Mouse (Mus musculus) midbrain, embryonic 16.5 days (tissue): Measurements from ENCODE around the gene Helt. TPM values are rescaled to one million over a fixed set of nuclear protein-coding genes. Genes with fewer than 3 reads are reported as not detected.

Experiments used
- ATAC-seq: fragments of 200-750 bp; cut with Nextera tagmentation; 2 replicates; pipeline ENCODE4 v1.8.0; 2017; ENCODE audit warnings: moderate TSS enrichment
- H3K27ac ChIP-seq: fragments of 300-500 bp; sonication (generic); 2 replicates; pipeline ENCODE4 v1.5.1; 2014; ENCODE audit warnings: mild to moderate bottlenecking, low read length, mixed read lengths
- H3K27me3 ChIP-seq: fragments of 300-500 bp; sonication (generic); 2 replicates; pipeline ENCODE4 v1.6.1; 2014; ENCODE audit warnings: low read depth, low read length, mixed read lengths; ENCODE audit not compliant: control insufficient read depth, insufficient read depth
- H3K36me3 ChIP-seq: fragments of 300-500 bp; sonication (generic); 2 replicates; pipeline ENCODE4 v1.6.1; 2014; ENCODE audit warnings: mild to moderate bottlenecking, low read length, moderate library complexity, mixed read lengths; ENCODE audit not compliant: control insufficient read depth, insufficient read depth
- H3K4me1 ChIP-seq: fragments of 300-500 bp; sonication (generic); 2 replicates; pipeline ENCODE4 v1.6.1; 2014; ENCODE audit warnings: mild to moderate bottlenecking, low read length, mixed read lengths; ENCODE audit not compliant: control insufficient read depth, insufficient read depth
- H3K4me2 ChIP-seq: fragments of 300-500 bp; sonication (generic); 2 replicates; pipeline ENCODE4 v1.6.1; 2014; ENCODE audit warnings: mild to moderate bottlenecking, low read length, mixed read lengths
- H3K4me3 ChIP-seq: fragments of 300-500 bp; sonication (generic); 2 replicates; pipeline ENCODE4 v1.5.1; 2014; ENCODE audit warnings: low read depth, mild to moderate bottlenecking, low read length, moderate library complexity, mixed read lengths
- H3K9ac ChIP-seq: fragments of 300-500 bp; sonication (generic); 2 replicates; pipeline ENCODE4 v1.6.1; 2014; ENCODE audit warnings: low read depth, low read length, mixed read lengths
- H3K9me3 ChIP-seq: fragments of 300-500 bp; sonication (generic); replicated peaks from 2 replicates; pipeline ENCODE4 v1.6.1; 2014; ENCODE audit warnings: mild to moderate bottlenecking, low read length, mixed read lengths; ENCODE audit not compliant: control insufficient read depth, poor library complexity, severe bottlenecking
- WGBS: fragments of 180-500 bp; shearing (Covaris S2); extraction: QIAGEN DNeasy Blood & Tissue Kit; methylation state at CpG from one replicate; pipeline ENCODE4 v1.1.7; 2014; 5-methylcytosine and 5-hydroxymethylcytosine counted together
- polyA plus RNA-seq: library from polyadenylated mRNA; unstranded; fragments of >200 nt; fragmentation: Nextera tagmentation; extraction: Ambion mirVana; gene quantifications from 2 replicates; pipeline ENCODE4 v1.2.1, GENCODE M21; 2015

The Helt gene
- polyA plus RNA-seq, 1 experiment from 2014 or later: 2.8 TPM

GRCm38 (mm10) chr8:46327284-46327683 is 32.8 kb upstream of the Helt start:
- Histone ChIP-seq H3K9ac (no peak overlapping the region), H3K4me3 (no peak overlapping the region), H3K27me3 (no peaks in the 10 kb centered on the region), H3K9me3 (no peaks in the 10 kb centered on the region), H3K4me1 (no peaks in the 10 kb centered on the region), H3K27ac (no peak overlapping the region), H3K4me2 (no peak overlapping the region), H3K36me3 (no peaks in the 10 kb centered on the region)
- ATAC-seq: no peak
- 87% methylated on average over 7 of the region's 7 CpGs for WGBS

- Histone ChIP-seq H3K36me3 (no peaks in the 10 kb centered on the region), H3K27me3 (no peaks in the 10 kb centered on the region), H3K9me3 (no peaks in the 10 kb centered on the region), H3K9ac (no peak overlapping the region), H3K27ac (no peak overlapping the region), H3K4me2 (no peak overlapping the region), H3K4me3 (no peak overlapping the region), H3K4me1 (no peaks in the 10 kb centered on the region)
- 67% methylated on average over 5 of the region's 5 CpGs for WGBS
- ATAC-seq: no peak
These were observed 32.2 kb upstream of the Helt start for GRCm38 (mm10) chr8:46326715-46327114.

GRCm38 (mm10) chr8:46324676-46325075 is 30.2 kb upstream of the Helt start:
- Histone ChIP-seq H3K4me3 (no peak overlapping the region), H3K9ac (no peak overlapping the region), H3K27ac (no peak overlapping the region), H3K9me3 (no peaks in the 10 kb centered on the region), H3K4me2 (no peak overlapping the region), H3K36me3 (no peaks in the 10 kb centered on the region), H3K4me1 (no peaks in the 10 kb centered on the region), H3K27me3 (no peaks in the 10 kb centered on the region)
- ATAC-seq: no peak
- 90% methylated on average over 5 of the region's 5 CpGs for WGBS

- no peaks in the 10 kb centered on the region for H3K9me3 ChIP-seq
- H3K27me3 ChIP-seq: no peaks in the 10 kb centered on the region
- WGBS: 67% methylated on average over 5 of the region's 5 CpGs
- H3K4me3 ChIP-seq: no peak overlapping the region
- H3K4me2 ChIP-seq: no peak overlapping the region
- H3K9ac ChIP-seq: no peak overlapping the region
- H3K4me1 ChIP-seq: no peaks in the 10 kb centered on the region
- no peaks in the 10 kb centered on the region for H3K36me3 ChIP-seq
- ATAC-seq: peak; percentile 70
- H3K27ac ChIP-seq: no peak overlapping the region
These were observed 29.3 kb upstream of the Helt start for GRCm38 (mm10) chr8:46323672-46324191.

- no peak overlapping the region for H3K4me3 ChIP-seq
- no peaks in the 10 kb centered on the region for H3K27me3 ChIP-seq
- no peak overlapping the region for H3K9ac ChIP-seq
- no peak overlapping the region for H3K4me2 ChIP-seq
- H3K9me3 ChIP-seq: no peaks in the 10 kb centered on the region
- 0 out of 2 replicates have a peak, but pooled peaks have one; percentile 14 for ATAC-seq
- no peaks in the 10 kb centered on the region for H3K4me1 ChIP-seq
- H3K36me3 ChIP-seq: no peaks in the 10 kb centered on the region
- 84% methylated on average over 2 of the region's 2 CpGs for WGBS
- no peak overlapping the region for H3K27ac ChIP-seq
These were observed 28.4 kb upstream of the Helt start for GRCm38 (mm10) chr8:46322833-46323232.

- 99% methylated on average over 4 of the region's 4 CpGs for WGBS
- Histone ChIP-seq H3K36me3 (no peaks in the 10 kb centered on the region), H3K9me3 (no peaks in the 10 kb centered on the region), H3K27ac (no peak overlapping the region), H3K4me1 (no peaks in the 10 kb centered on the region), H3K27me3 (no peaks in the 10 kb centered on the region), H3K4me3 (no peak overlapping the region), H3K4me2 (no peak overlapping the region), H3K9ac (no peak overlapping the region)
- ATAC-seq: no peak
These were observed 27.9 kb upstream of the Helt start for GRCm38 (mm10) chr8:46322421-46322820.

- no peak overlapping the region for H3K9ac ChIP-seq
- WGBS: 94% methylated on average over 5 of the region's 5 CpGs
- no peaks in the 10 kb centered on the region for H3K4me1 ChIP-seq
- H3K27ac ChIP-seq: no peak overlapping the region
- ATAC-seq: no peak
- no peaks in the 10 kb centered on the region for H3K27me3 ChIP-seq
- H3K4me2 ChIP-seq: no peak overlapping the region
- no peaks in the 10 kb centered on the region for H3K9me3 ChIP-seq
- H3K4me3 ChIP-seq: no peak overlapping the region
- H3K36me3 ChIP-seq: no peaks in the 10 kb centered on the region
These were observed 24.3 kb upstream of the Helt start for GRCm38 (mm10) chr8:46318802-46319201.

- no peak overlapping the region for H3K9ac ChIP-seq
- ATAC-seq: no peak
- H3K4me3 ChIP-seq: no peak overlapping the region
- no peaks in the 10 kb centered on the region for H3K27me3 ChIP-seq
- H3K4me2 ChIP-seq: no peak overlapping the region
- WGBS: 70% methylated on average over 7 of the region's 7 CpGs
- H3K9me3 ChIP-seq: no peaks in the 10 kb centered on the region
- H3K4me1 ChIP-seq: no peaks in the 10 kb centered on the region
- no peak overlapping the region for H3K27ac ChIP-seq
- H3K36me3 ChIP-seq: no peaks in the 10 kb centered on the region
These were observed 22.7 kb upstream of the Helt start for GRCm38 (mm10) chr8:46317161-46317560.

- Histone ChIP-seq H3K9me3 (no peaks in the 10 kb centered on the region), H3K9ac (no peak overlapping the region), H3K27ac (no peak overlapping the region), H3K4me3 (no peak overlapping the region), H3K27me3 (0 out of 2 replicates have a peak, but pooled peaks cover 3% of the 10 kb centered on the region), H3K36me3 (no peaks in the 10 kb centered on the region), H3K4me1 (no peaks in the 10 kb centered on the region), H3K4me2 (no peak overlapping the region)
- ATAC-seq: no peak
- 87% methylated on average over 3 of the region's 3 CpGs for WGBS
These were observed 19.3 kb upstream of the Helt start for GRCm38 (mm10) chr8:46313798-46314197.
